Mouse (Mus musculus): ENCODE measurements around the gene Prpf38b. TPM values are rescaled to one million over a fixed set of nuclear protein-coding genes. Genes with fewer than 3 reads are reported as not detected.

Gene Prpf38b
- total RNA-seq, 2 experiments from 2014 or later: 46.7 to 51.9 TPM

DNA sequence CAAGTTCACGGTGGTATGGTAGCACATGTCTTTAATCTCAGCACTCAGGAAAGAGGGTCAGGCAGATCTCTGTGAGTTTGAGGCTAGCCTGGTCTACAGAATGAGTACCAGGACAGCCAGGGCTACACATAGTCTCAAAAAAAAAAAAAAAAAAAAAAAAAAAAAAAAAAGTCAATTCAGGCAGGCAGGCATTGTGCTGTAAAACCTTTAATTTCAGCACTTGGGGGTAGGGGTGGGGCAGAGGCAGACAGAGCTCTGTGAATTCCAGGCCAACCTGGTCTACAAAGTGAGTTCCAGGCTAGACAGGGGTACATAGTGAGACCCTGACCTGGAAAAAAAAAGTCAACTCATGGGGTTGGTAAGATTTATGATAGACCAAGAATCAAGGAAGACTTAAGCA lies 53.8 kb downstream of the Prpf38b start:
- no peak for DNase-seq

GRCm38 (mm10) chr3:108857124-108857470 lies 54.4 kb downstream of the Prpf38b start:
- DNase-seq: no peak

DNA sequence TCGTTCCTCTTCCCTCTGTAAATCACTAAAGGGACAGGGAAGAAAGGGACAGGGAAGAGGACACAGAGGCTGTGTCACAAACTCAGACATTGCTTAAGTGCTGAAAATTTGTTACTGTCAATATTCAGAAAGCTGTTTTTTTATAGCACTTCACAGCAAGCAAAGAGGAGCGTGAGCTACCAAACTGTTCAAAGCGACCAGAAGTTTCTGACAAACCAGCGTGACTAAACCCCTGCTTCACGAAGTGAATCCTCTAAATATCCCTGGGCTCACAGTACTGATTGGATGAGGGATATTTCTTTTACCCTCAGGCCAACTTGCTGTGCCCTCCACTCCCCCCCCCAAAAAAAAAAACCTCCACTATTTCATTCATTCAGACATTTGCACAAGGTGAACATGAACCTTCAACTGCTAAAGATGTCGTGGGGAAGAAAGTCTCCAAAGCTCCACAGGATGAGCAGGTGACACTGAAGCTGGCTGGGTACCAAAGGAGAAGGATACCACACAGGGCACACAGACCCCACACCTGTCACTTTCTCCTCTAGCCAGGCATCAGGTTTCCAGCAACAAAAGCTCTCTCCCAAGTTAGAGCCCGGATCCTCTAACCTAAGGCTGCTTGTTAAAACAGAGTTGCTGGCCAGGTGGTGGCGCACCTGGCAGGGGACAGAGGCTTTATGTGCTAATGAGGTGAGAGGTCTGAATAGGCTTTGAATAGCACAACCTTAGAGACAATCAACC lies 55.0 kb downstream of the Prpf38b start:
- no peak for DNase-seq

- DNase-seq: peak in 1 of 2 experiments; percentile 33
These were observed 55.7 kb downstream of the Prpf38b start for GRCm38 (mm10) chr3:108855864-108856263.

DNA sequence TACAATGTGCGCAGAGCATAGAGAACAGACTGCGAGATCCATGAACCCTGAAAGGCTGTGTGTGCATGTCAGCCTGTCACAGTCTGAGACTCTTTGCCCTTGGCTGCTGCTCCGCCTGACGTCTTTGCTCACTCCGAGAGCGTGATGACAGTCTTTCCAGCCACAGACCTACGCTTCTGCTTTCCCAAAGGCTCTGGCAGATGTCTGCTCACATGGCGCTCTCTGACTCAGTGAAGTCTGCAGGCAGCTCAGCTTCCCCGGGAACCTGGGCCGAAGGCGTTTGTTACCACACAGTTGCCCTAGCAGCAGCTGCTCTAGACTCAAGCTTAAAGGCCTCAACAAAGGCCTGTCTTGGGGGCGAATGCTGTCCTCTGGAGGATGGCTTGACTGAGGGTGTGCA lies 56.2 kb downstream of the Prpf38b start:
- DNase-seq: peak; percentile 82 to 84

- DNase-seq: no peak
These were observed 58.3 kb downstream of the Prpf38b start for GRCm38 (mm10) chr3:108853266-108853665.

Other genes with a start within 250 kb of the Prpf38b start
- gene Gpsm2, start 189.4 kb downstream of the Prpf38b start, total RNA-seq (2021): 10 to 100 TPM; 15.9 to 19.6 TPM
- gene Aknad1, start 172.1 kb downstream of the Prpf38b start, total RNA-seq (2021): under 1 TPM; 0.10 to 0.13 TPM
- 10 to 100 TPM; 22.9 to 25.9 TPM for gene Stxbp3, start 71.2 kb downstream of the Prpf38b start, total RNA-seq (2021)
- under 1 TPM in 1 of 2 experiments, not detected in 1; 0.13 TPM for gene Fndc7, start 21.7 kb downstream of the Prpf38b start, total RNA-seq (2021)
- gene Henmt1, start 28.1 kb upstream of the Prpf38b start, total RNA-seq (2021): 1 to 10 TPM; 1.8 to 2.6 TPM
- gene Gm9857, start 28.7 kb upstream of the Prpf38b start, total RNA-seq (2021): not detected
- gene Fam102b, start 115.9 kb upstream of the Prpf38b start, total RNA-seq (2021): 10 to 100 TPM; 26.9 to 27.9 TPM
- gene Slc25a54, start 168.7 kb upstream of the Prpf38b start, total RNA-seq (2021): not detected
- gene Slc25a24, start 211.4 kb upstream of the Prpf38b start, total RNA-seq (2021): 1 to 10 TPM; 2.9 to 3.0 TPM

Data from layer of hippocampus, postnatal 36 days (tissue).